Mouse (Mus musculus) ES-E14 (cell line): ENCODE results near the gene Map4k4.

Experiments used
- CHD2 ChIP-seq: IDR thresholded peaks from 2 replicates; pipeline ENCODE4 v1.6.1; 2014; ENCODE audit warnings: mild to moderate bottlenecking, low read depth, low read length, inconsistent platforms
- HCFC1 ChIP-seq: IDR thresholded peaks from 2 replicates; pipeline ENCODE4 v1.6.1; 2012; ENCODE audit warnings: low read length, inconsistent platforms, borderline replicate concordance; ENCODE audit not compliant: insufficient read depth

GRCm38 (mm10) chr1:39934954-39935353 is 34.2 kb downstream of the Map4k4 start:
- TF ChIP-seq HCFC1: no peak
- TF ChIP-seq CHD2: no peak
